Mouse (Mus musculus) ES-Bruce4 (cell line): ENCODE data around the gene Psmd14.

ENCODE experiments used
- CTCF ChIP-seq: IDR thresholded peaks from one replicate; pipeline ENCODE4 v1.8.1; 2011; ENCODE audit warnings: low read depth, low read length
- EP300 ChIP-seq: IDR thresholded peaks from 2 replicates; pipeline ENCODE4 v1.6.1; 2011; ENCODE audit warnings: low read depth, low read length; ENCODE audit not compliant: insufficient read depth
- POLR2A ChIP-seq: IDR thresholded peaks from one replicate; pipeline ENCODE4 v1.8.1; 2011; ENCODE audit warnings: low read length; ENCODE audit not compliant: insufficient read depth

- TF ChIP-seq CTCF, result no peak
- TF ChIP-seq EP300, result no peak
- no peak for TF ChIP-seq POLR2A
These were observed 1.9 kb upstream of the Psmd14 start for GRCm38 (mm10) chr2:61709570-61709969.
